Comparison of ENCODE assay signal across 8 mouse cellular contexts in genomic region chr13:6059515-6060228, GRCm38 (mm10).
DNase-seq lines count a peak whose midpoint lies in the region; ATAC-seq and TF ChIP-seq lines count a peak whose summit lies in the region.

No protein-coding gene starts in this region.

- DNase-seq in testis, postnatal 10 days (ENCODE audit: low spot score) = peak; percentile 37
- no peak for DNase-seq in testis, postnatal 14 days (ENCODE audit: low spot score)
- DNase-seq in lung, embryonic 14.5 days = peak; percentile 86
- DNase-seq in retina, postnatal 1 day = peak; percentile 42
- no peak for DNase-seq in right cerebral cortex, postnatal 10 days (ENCODE audit: low spot score in 2 of 2)
- no peak for DNase-seq in thymus, postnatal 25 days

- H3K4me3 ChIP-seq in forebrain, embryonic 16.5 days (replicated peaks; ENCODE audit: low read length) = no peak overlapping the region
- H3K4me3 ChIP-seq in intestine, embryonic 16.5 days (ENCODE audit: low read length) = no peak overlapping the region
- H3K4me3 ChIP-seq in lung, embryonic 14.5 days (ENCODE audit: low read depth, low read length) = no peak overlapping the region

- H3K9ac ChIP-seq in forebrain, embryonic 16.5 days (replicated peaks; ENCODE audit: low read depth, low read length) = no peak overlapping the region
- no peak overlapping the region for H3K9ac ChIP-seq in intestine, embryonic 16.5 days (ENCODE audit: low read depth, low read length)
- no peak overlapping the region for H3K9ac ChIP-seq in lung, embryonic 14.5 days

- peaks cover 9% of the 10 kb centered on the region for H3K4me1 ChIP-seq in forebrain, embryonic 16.5 days (replicated peaks; ENCODE audit: control insufficient read depth, insufficient read depth, low read length)
- H3K4me1 ChIP-seq in intestine, embryonic 16.5 days (ENCODE audit: control insufficient read depth, insufficient read depth, low read length) = peaks cover 6% of the 10 kb centered on the region
- peaks cover 7% of the 10 kb centered on the region; the same call in 1 of the 2 replicates for H3K4me1 ChIP-seq in lung, embryonic 14.5 days (ENCODE audit: insufficient read depth)

- peak; percentile 89 for ATAC-seq in forebrain, embryonic 16.5 days
- ATAC-seq in intestine, embryonic 16.5 days = peak; percentile 69
- peak; percentile 94 for ATAC-seq in lung, embryonic 14.5 days (ENCODE audit: insufficient read depth)

- no peak overlapping the region for H3K27ac ChIP-seq in forebrain, embryonic 16.5 days (ENCODE audit: low read length)
- H3K27ac ChIP-seq in intestine, embryonic 16.5 days (ENCODE audit: low read length) = no peak overlapping the region
- H3K27ac ChIP-seq in lung, embryonic 14.5 days (ENCODE audit: low read depth) = no peak overlapping the region

- 11% methylated on average over 6 of the region's 6 CpGs for WGBS in forebrain, embryonic 16.5 days
- 25% methylated on average over 6 of the region's 6 CpGs for WGBS in intestine, embryonic 16.5 days
- 16% methylated on average over 6 of the region's 6 CpGs for WGBS in lung, embryonic 14.5 days

- TF ChIP-seq CTCF in lung, embryonic 14.5 days (IDR thresholded peaks at IDR 0.05; ENCODE audit: low read depth) = no peak

- H3K27me3 ChIP-seq in forebrain, embryonic 16.5 days (replicated peaks; ENCODE audit: control insufficient read depth, insufficient read depth, low read length) = no peaks in the 10 kb centered on the region
- H3K27me3 ChIP-seq in intestine, embryonic 16.5 days (replicated peaks; ENCODE audit: control insufficient read depth, insufficient read depth, low read length) = no peaks in the 10 kb centered on the region
- H3K27me3 ChIP-seq in lung, embryonic 14.5 days (ENCODE audit: insufficient read depth, low read length) = no peaks in the 10 kb centered on the region

- no peaks in the 10 kb centered on the region for H3K9me3 ChIP-seq in forebrain, embryonic 16.5 days (ENCODE audit: control insufficient read depth, low read length)
- no peaks in the 10 kb centered on the region for H3K9me3 ChIP-seq in intestine, embryonic 16.5 days (ENCODE audit: control insufficient read depth, low read length)
- no peaks in the 10 kb centered on the region for H3K9me3 ChIP-seq in lung, embryonic 14.5 days (ENCODE audit: low read depth, low read length)

- no peak overlapping the region for H3K4me2 ChIP-seq in forebrain, embryonic 16.5 days (ENCODE audit: low read length)
- no peak overlapping the region for H3K4me2 ChIP-seq in intestine, embryonic 16.5 days (ENCODE audit: low read depth, low read length)
- H3K4me2 ChIP-seq in lung, embryonic 14.5 days = peak overlapping the region; percentile 10; the same call in 1 of the 2 replicates

- no peaks in the 10 kb centered on the region for H3K36me3 ChIP-seq in forebrain, embryonic 16.5 days (ENCODE audit: control insufficient read depth, insufficient read depth)
- no peaks in the 10 kb centered on the region for H3K36me3 ChIP-seq in intestine, embryonic 16.5 days (ENCODE audit: control insufficient read depth, insufficient read depth, low read length)
- H3K36me3 ChIP-seq in lung, embryonic 14.5 days (ENCODE audit: insufficient read depth) = no peaks in the 10 kb centered on the region

Comparison
In these comparisons a context has a peak if more than half of its experiments do, and no peak if none do; other contexts are left out.
1. DNase-seq: peak in testis, postnatal 10 days (single experiment), lung, embryonic 14.5 days (single experiment) and retina, postnatal 1 day (single experiment); none in testis, postnatal 14 days (single experiment), right cerebral cortex, postnatal 10 days (0 of 2) and thymus, postnatal 25 days (single experiment).
2. Peak in every context shown above with its lines, with median percentiles within 50 percentile points of each other: ATAC-seq.